Mouse (Mus musculus): ENCODE results near the gene Dpf3.

Dpf3 gene

GRCm38 (mm10) chr12:83496736-83497135 lies 9.2 kb upstream of the Dpf3 start:
- no peak for DNase-seq (ENCODE audit: low read depth, low spot score)

- DNase-seq (ENCODE audit: low read depth, low spot score), result no peak
These were observed 8.8 kb upstream of the Dpf3 start for GRCm38 (mm10) chr12:83496336-83496735.

- no peak for DNase-seq (ENCODE audit: low read depth, low spot score)
These were observed 8.4 kb upstream of the Dpf3 start for GRCm38 (mm10) chr12:83495961-83496282.

- no peak for DNase-seq (ENCODE audit: low read depth, low spot score)
These were observed 7.9 kb upstream of the Dpf3 start for GRCm38 (mm10) chr12:83495248-83495960.

GRCm38 (mm10) chr12:83494196-83494595 lies 6.7 kb upstream of the Dpf3 start:
- no peak for DNase-seq (ENCODE audit: low read depth, low spot score)

- DNase-seq (ENCODE audit: low read depth, low spot score), result no peak
These were observed 5.3 kb upstream of the Dpf3 start for GRCm38 (mm10) chr12:83492808-83493207.

GRCm38 (mm10) chr12:83491609-83492008 lies 4.1 kb upstream of the Dpf3 start:
- DNase-seq (ENCODE audit: low read depth, low spot score), result no peak

- no peak for DNase-seq (ENCODE audit: low read depth, low spot score)
These were observed 2.2 kb upstream of the Dpf3 start for GRCm38 (mm10) chr12:83489748-83490147.

GRCm38 (mm10) chr12:83488211-83488941 lies 860 bp upstream of the Dpf3 start:
- no peak for DNase-seq (ENCODE audit: low read depth, low spot score)

- DNase-seq (ENCODE audit: low read depth, low spot score), result no peak
These were observed 650 bp downstream of the Dpf3 start for GRCm38 (mm10) chr12:83486671-83487461.

- DNase-seq (ENCODE audit: low read depth, low spot score), result no peak
These were observed 1.4 kb downstream of the Dpf3 start for GRCm38 (mm10) chr12:83485911-83486670.

- no peak for DNase-seq (ENCODE audit: low read depth, low spot score)
These were observed 2.4 kb downstream of the Dpf3 start for GRCm38 (mm10) chr12:83484855-83485745.

GRCm38 (mm10) chr12:83483653-83484052 lies 3.9 kb downstream of the Dpf3 start:
- no peak for DNase-seq (ENCODE audit: low read depth, low spot score)

- DNase-seq (ENCODE audit: low read depth, low spot score), result no peak
These were observed 6.1 kb downstream of the Dpf3 start for GRCm38 (mm10) chr12:83481439-83481838.

GRCm38 (mm10) chr12:83479818-83480401 lies 7.6 kb downstream of the Dpf3 start:
- DNase-seq (ENCODE audit: low read depth, low spot score), result no peak

- DNase-seq (ENCODE audit: low read depth, low spot score), result no peak
These were observed 8.4 kb downstream of the Dpf3 start for GRCm38 (mm10) chr12:83479140-83479539.

- DNase-seq (ENCODE audit: low read depth, low spot score), result no peak
These were observed 11.2 kb downstream of the Dpf3 start for GRCm38 (mm10) chr12:83476277-83476676.

- DNase-seq (ENCODE audit: low read depth, low spot score), result no peak
These were observed 12.1 kb downstream of the Dpf3 start for GRCm38 (mm10) chr12:83475419-83475818.

GRCm38 (mm10) chr12:83473987-83474600 lies 13.4 kb downstream of the Dpf3 start:
- no peak for DNase-seq (ENCODE audit: low read depth, low spot score)

- no peak for DNase-seq (ENCODE audit: low read depth, low spot score)
These were observed 15.8 kb downstream of the Dpf3 start for GRCm38 (mm10) chr12:83471760-83472159.

All from retina, adult 2 months (tissue).